Mouse (Mus musculus) hindbrain, embryonic 11.5 days (tissue): ENCODE data around the gene Mllt10. TPM values are rescaled to one million over a fixed set of nuclear protein-coding genes. Genes with fewer than 3 reads are reported as not detected.

Experiments used
- ATAC-seq: fragments of 200-750 bp; cut with Nextera tagmentation; 2 replicates; pipeline ENCODE4 v1.8.0; 2017; ENCODE audit warnings: mild to moderate bottlenecking, moderate TSS enrichment, moderate library complexity; ENCODE audit not compliant: low FRiP score
- DNase-seq: peaks from one replicate; pipeline ENCODE4 v3.0.0-alpha.2; 2015; ENCODE audit warnings: low spot score
- H3K27ac ChIP-seq: fragments of 300-500 bp; sonication (generic); 2 replicates; pipeline ENCODE4 v1.5.1; 2014; ENCODE audit warnings: mild to moderate bottlenecking, low read depth, low read length
- H3K27me3 ChIP-seq: fragments of 300-500 bp; sonication (generic); 2 replicates; pipeline ENCODE4 v1.6.1; 2014; ENCODE audit warnings: mild to moderate bottlenecking, low read length, moderate library complexity, mixed read lengths; ENCODE audit not compliant: control insufficient read depth, insufficient read depth
- H3K36me3 ChIP-seq: fragments of 300-500 bp; sonication (generic); 2 replicates; pipeline ENCODE4 v1.6.1; 2014; ENCODE audit warnings: mild to moderate bottlenecking, low read length, moderate library complexity, mixed read lengths; ENCODE audit not compliant: control insufficient read depth, insufficient read depth
- H3K4me1 ChIP-seq: fragments of 300-500 bp; sonication (generic); replicated peaks from 2 replicates; pipeline ENCODE4 v1.6.1; 2014; ENCODE audit warnings: low read length, mixed read lengths; ENCODE audit not compliant: control insufficient read depth, insufficient read depth
- H3K4me2 ChIP-seq: fragments of 300-500 bp; sonication (generic); replicated peaks from 2 replicates; pipeline ENCODE4 v1.6.1; 2014; ENCODE audit warnings: mild to moderate bottlenecking, low read depth, low read length
- H3K4me3 ChIP-seq: fragments of 300-500 bp; sonication (generic); 2 replicates; pipeline ENCODE4 v1.5.1; 2014; ENCODE audit warnings: low read depth, low read length
- H3K9ac ChIP-seq: fragments of 300-500 bp; sonication (generic); 2 replicates; pipeline ENCODE4 v1.6.1; 2014; ENCODE audit warnings: low read depth, low read length
- H3K9me3 ChIP-seq: fragments of 300-500 bp; sonication (generic); 2 replicates; pipeline ENCODE4 v1.6.1; 2016; ENCODE audit warnings: low read length; ENCODE audit not compliant: control insufficient read depth
- WGBS: fragments of 180-500 bp; shearing (Covaris S2); extraction: QIAGEN DNeasy Blood & Tissue Kit; methylation state at CpG from one replicate; pipeline ENCODE4 v1.1.7; 2014; 5-methylcytosine and 5-hydroxymethylcytosine counted together
- polyA plus RNA-seq: library from polyadenylated mRNA; unstranded; fragments of >200 nt; fragmentation: Nextera tagmentation; extraction: Ambion mirVana; gene quantifications from 2 replicates; pipeline ENCODE4 v1.2.1, GENCODE M21; 2014

Mllt10 gene
- polyA plus RNA-seq, 1 experiment from 2014 or later, result 62.2 TPM

GRCm38 (mm10) chr2:18202923-18203322, 147.9 kb downstream of the Mllt10 start:
- WGBS, result 95% methylated on average over 4 of the region's 4 CpGs
- peaks cover 6% of the 10 kb centered on the region; the same call in 1 of the 2 replicates for H3K36me3 ChIP-seq
- ATAC-seq, result no peak

GRCm38 (mm10) chr2:18205118-18205517, 150.1 kb downstream of the Mllt10 start:
- H3K27ac ChIP-seq, result no peak overlapping the region
- H3K9ac ChIP-seq, result no peak overlapping the region
- no peak overlapping the region for H3K4me2 ChIP-seq
- no peak overlapping the region for H3K4me3 ChIP-seq
- WGBS, result 68% methylated on average over 3 of the region's 3 CpGs
- no peaks in the 10 kb centered on the region for H3K9me3 ChIP-seq
- H3K4me1 ChIP-seq, result no peaks in the 10 kb centered on the region
- peak; percentile 78 for DNase-seq
- peaks cover 7% of the 10 kb centered on the region; the same call in 1 of the 2 replicates for H3K36me3 ChIP-seq
- H3K27me3 ChIP-seq, result no peaks in the 10 kb centered on the region
- ATAC-seq, result no peak

More at GRCm38 (mm10) chr2:18202923-18203322, 147.9 kb downstream of the Mllt10 start:
- Histone ChIP-seq H3K27ac (no peak overlapping the region), H3K4me2 (no peak overlapping the region), H3K9me3 (no peaks in the 10 kb centered on the region), H3K4me3 (no peak overlapping the region), H3K27me3 (no peaks in the 10 kb centered on the region), H3K4me1 (no peaks in the 10 kb centered on the region), H3K9ac (no peak overlapping the region)
- no peak for DNase-seq

GRCm38 (mm10) chr2:18206811-18207210, 151.8 kb downstream of the Mllt10 start:
- Histone ChIP-seq H3K9me3 (no peaks in the 10 kb centered on the region), H3K36me3 (peaks cover 10% of the 10 kb centered on the region), H3K27ac (no peak overlapping the region), H3K9ac (no peak overlapping the region), H3K4me2 (no peak overlapping the region), H3K4me1 (no peaks in the 10 kb centered on the region), H3K4me3 (no peak overlapping the region), H3K27me3 (no peaks in the 10 kb centered on the region)
- WGBS, result 91% methylated on average over 10 of the region's 10 CpGs
- no peak for ATAC-seq
- no peak for DNase-seq

- Histone ChIP-seq H3K9ac (no peak overlapping the region), H3K4me3 (no peak overlapping the region), H3K4me1 (no peaks in the 10 kb centered on the region), H3K9me3 (no peaks in the 10 kb centered on the region), H3K4me2 (no peak overlapping the region), H3K27ac (no peak overlapping the region), H3K36me3 (peaks cover 8% of the 10 kb centered on the region), H3K27me3 (no peaks in the 10 kb centered on the region)
- ATAC-seq (no peak), DNase-seq (no peak)
- 90% methylated on average over 6 of the region's 6 CpGs for WGBS
Observed at GRCm38 (mm10) chr2:18208578-18208977, 153.5 kb downstream of the Mllt10 start.

- no peak overlapping the region for H3K9ac ChIP-seq
- no peaks in the 10 kb centered on the region for H3K9me3 ChIP-seq
- no peak overlapping the region for H3K4me2 ChIP-seq
- H3K27me3 ChIP-seq, result no peaks in the 10 kb centered on the region
- no peak overlapping the region for H3K27ac ChIP-seq
- peaks cover 8% of the 10 kb centered on the region for H3K36me3 ChIP-seq
- H3K4me3 ChIP-seq, result no peak overlapping the region
- ATAC-seq (no peak), DNase-seq (no peak)
- WGBS, result 91% methylated on average over 7 of the region's 7 CpGs
- H3K4me1 ChIP-seq, result no peaks in the 10 kb centered on the region
Observed at GRCm38 (mm10) chr2:18209211-18209823, 154.3 kb downstream of the Mllt10 start.

- 94% methylated on average over 4 of the region's 4 CpGs for WGBS
Observed at GRCm38 (mm10) chr2:18209948-18210347, 154.9 kb downstream of the Mllt10 start.

GRCm38 (mm10) chr2:18214031-18214430, 159.0 kb downstream of the Mllt10 start:
- 73% methylated on average over 2 of the region's 2 CpGs for WGBS
- no peak overlapping the region for H3K4me3 ChIP-seq
- no peak for DNase-seq

More at GRCm38 (mm10) chr2:18209948-18210347, 154.9 kb downstream of the Mllt10 start:
- H3K9ac ChIP-seq, result no peak overlapping the region
- no peak overlapping the region for H3K4me3 ChIP-seq
- no peak overlapping the region for H3K4me2 ChIP-seq
- H3K27me3 ChIP-seq, result no peaks in the 10 kb centered on the region
- DNase-seq, result no peak
- no peak overlapping the region for H3K27ac ChIP-seq
- peaks cover 6% of the 10 kb centered on the region for H3K36me3 ChIP-seq
- ATAC-seq, result no peak
- H3K4me1 ChIP-seq, result no peaks in the 10 kb centered on the region
- no peaks in the 10 kb centered on the region for H3K9me3 ChIP-seq

GRCm38 (mm10) chr2:18217867-18218266, 162.8 kb downstream of the Mllt10 start:
- H3K9ac ChIP-seq, result no peak overlapping the region
- no peaks in the 10 kb centered on the region for H3K9me3 ChIP-seq
- H3K27ac ChIP-seq, result no peak overlapping the region
- H3K4me1 ChIP-seq, result no peaks in the 10 kb centered on the region
- no peak overlapping the region for H3K4me3 ChIP-seq
- ATAC-seq, result 0 out of 2 replicates have a peak, but pooled peaks have one; percentile 27
- no peak overlapping the region for H3K4me2 ChIP-seq
- 0 out of 2 replicates have a peak, but pooled peaks cover 7% of the 10 kb centered on the region for H3K36me3 ChIP-seq
- no peak for DNase-seq
- WGBS, result 56% methylated on average over 3 of the region's 3 CpGs
- H3K27me3 ChIP-seq, result no peaks in the 10 kb centered on the region

More at GRCm38 (mm10) chr2:18214031-18214430, 159.0 kb downstream of the Mllt10 start:
- H3K4me2 ChIP-seq, result no peak overlapping the region
- ATAC-seq, result no peak
- H3K9me3 ChIP-seq, result no peaks in the 10 kb centered on the region
- H3K4me1 ChIP-seq, result no peaks in the 10 kb centered on the region
- H3K27me3 ChIP-seq, result no peaks in the 10 kb centered on the region
- H3K27ac ChIP-seq, result no peak overlapping the region
- H3K9ac ChIP-seq, result no peak overlapping the region
- peaks cover 9% of the 10 kb centered on the region for H3K36me3 ChIP-seq

GRCm38 (mm10) chr2:18218500-18218899, 163.5 kb downstream of the Mllt10 start:
- no peak overlapping the region for H3K27ac ChIP-seq
- H3K27me3 ChIP-seq, result no peaks in the 10 kb centered on the region
- no peak for ATAC-seq
- no peak overlapping the region for H3K4me3 ChIP-seq
- 0 out of 2 replicates have a peak, but pooled peaks cover 7% of the 10 kb centered on the region for H3K36me3 ChIP-seq
- no peaks in the 10 kb centered on the region for H3K9me3 ChIP-seq
- 80% methylated on average over 5 of the region's 5 CpGs for WGBS
- H3K4me2 ChIP-seq, result no peak overlapping the region
- no peak overlapping the region for H3K9ac ChIP-seq
- H3K4me1 ChIP-seq, result no peaks in the 10 kb centered on the region
- DNase-seq, result no peak
